ENCODE assay signal across 7 mouse cellular contexts in genomic region chr14:34200738-34201230, GRCm38 (mm10). TPM values are rescaled to one million over a fixed set of nuclear protein-coding genes. Genes with fewer than 3 reads are reported as not detected.
DNase-seq lines count a peak whose midpoint lies in the region; ATAC-seq and TF ChIP-seq lines count a peak whose summit lies in the region.

No protein-coding gene starts in this region.

- H3K4me3 ChIP-seq in spleen, adult 2 months (ENCODE audit: extremely low read depth, insufficient read depth, insufficient read length) = peak overlapping the region; percentile 37; the same call in 1 of the 2 replicates
- H3K4me3 ChIP-seq in heart, embryonic 16.5 days (ENCODE audit: low read length) = peak overlapping the region; percentile 67
- peak overlapping the region; percentile 80 for H3K4me3 ChIP-seq in limb, embryonic 10.5 days
- H3K4me3 ChIP-seq in midbrain, embryonic 13.5 days (replicated peaks) = peak overlapping the region; percentile 81

- peak; percentile 63 for ATAC-seq in heart, embryonic 16.5 days (replicated peaks; ENCODE audit: extremely low read depth, insufficient read depth, low FRiP score)
- peak; percentile 86 for ATAC-seq in midbrain, embryonic 13.5 days

- WGBS in spleen, adult 2 months = 18% methylated on average over 19 of the region's 19 CpGs
- WGBS in heart, embryonic 16.5 days = 10% methylated on average over 19 of the region's 19 CpGs
- WGBS in limb, embryonic 10.5 days = 3% methylated on average over 19 of the region's 19 CpGs
- under 1% methylated on average over 19 of the region's 19 CpGs for WGBS in midbrain, embryonic 13.5 days

- H3K27me3 ChIP-seq in spleen, adult 2 months (ENCODE audit: control insufficient read depth, insufficient read depth, low read length) = 0 out of 2 replicates have a peak, but pooled peaks cover 5% of the 10 kb centered on the region
- H3K27me3 ChIP-seq in heart, embryonic 16.5 days (ENCODE audit: control insufficient read depth, insufficient read depth, low read length) = peaks cover 8% of the 10 kb centered on the region
- H3K27me3 ChIP-seq in limb, embryonic 10.5 days (ENCODE audit: low read depth, poor library complexity, severe bottlenecking) = peaks cover 51% of the 10 kb centered on the region
- H3K27me3 ChIP-seq in midbrain, embryonic 13.5 days = peaks cover 3% of the 10 kb centered on the region; the same call in 1 of the 2 replicates

- no peak for DNase-seq in spleen, adult 2 months (ENCODE audit: low read depth in 1 of 2, low spot score in 2 of 2)
- DNase-seq in spleen, postnatal 14 days (ENCODE audit: low spot score in 2 of 2) = no peak
- DNase-seq in cerebellum, postnatal 25 days = peak; percentile 52 to 66
- peak; percentile 57 for DNase-seq in limb, embryonic 10.5 days (ENCODE audit: low spot score)
- DNase-seq in c-Kit-positive CD71-positive TER-119-positive erythroid progenitor cells, embryonic 14.5 days (ENCODE audit: low spot score) = no peak

- no peak overlapping the region for H3K27ac ChIP-seq in spleen, adult 2 months (ENCODE audit: insufficient read depth, low read length)
- H3K27ac ChIP-seq in heart, embryonic 16.5 days (ENCODE audit: low read length) = no peak overlapping the region
- peak overlapping the region; percentile 65 for H3K27ac ChIP-seq in limb, embryonic 10.5 days
- peak overlapping the region; percentile 79 for H3K27ac ChIP-seq in midbrain, embryonic 13.5 days

- H3K4me2 ChIP-seq in heart, embryonic 16.5 days (ENCODE audit: low read depth, low read length) = peak overlapping the region; percentile 90
- peak overlapping the region; percentile 86 for H3K4me2 ChIP-seq in midbrain, embryonic 13.5 days (replicated peaks)

- H3K9ac ChIP-seq in heart, embryonic 16.5 days (ENCODE audit: low read length) = peak overlapping the region; percentile 73
- peak overlapping the region; percentile 84 for H3K9ac ChIP-seq in midbrain, embryonic 13.5 days (replicated peaks)

- TF ChIP-seq POLR2A in spleen, adult 2 months (IDR thresholded peaks at IDR 0.05; ENCODE audit: low read depth, low read length) = no peak

- H3K36me3 ChIP-seq in spleen, adult 2 months (ENCODE audit: control insufficient read depth, insufficient read depth, low read length) = no peaks in the 10 kb centered on the region
- H3K36me3 ChIP-seq in heart, embryonic 16.5 days (ENCODE audit: control insufficient read depth, insufficient read depth) = no peaks in the 10 kb centered on the region
- H3K36me3 ChIP-seq in limb, embryonic 10.5 days = no peaks in the 10 kb centered on the region
- H3K36me3 ChIP-seq in midbrain, embryonic 13.5 days = no peaks in the 10 kb centered on the region; the same call in 1 of the 2 replicates

- peaks cover 4% of the 10 kb centered on the region; the same call in 1 of the 2 replicates for H3K4me1 ChIP-seq in spleen, adult 2 months (ENCODE audit: control insufficient read depth, insufficient read depth, insufficient read length)
- no peaks in the 10 kb centered on the region for H3K4me1 ChIP-seq in heart, embryonic 16.5 days (ENCODE audit: control insufficient read depth, insufficient read depth, low read length)
- peaks cover 26% of the 10 kb centered on the region for H3K4me1 ChIP-seq in limb, embryonic 10.5 days
- peaks cover 14% of the 10 kb centered on the region for H3K4me1 ChIP-seq in midbrain, embryonic 13.5 days (replicated peaks)

- no peaks in the 10 kb centered on the region for H3K9me3 ChIP-seq in heart, embryonic 16.5 days (replicated peaks; ENCODE audit: control insufficient read depth, low read length)
- no peaks in the 10 kb centered on the region for H3K9me3 ChIP-seq in limb, embryonic 10.5 days (replicated peaks)
- H3K9me3 ChIP-seq in midbrain, embryonic 13.5 days = no peaks in the 10 kb centered on the region

- no peak for TF ChIP-seq CTCF in spleen, adult 2 months (IDR thresholded peaks at IDR 0.05; ENCODE audit: extremely low read depth, insufficient read depth, insufficient read length, insufficient replicate concordance)

RNA-seq across cellular contexts. Expression of gene Gprin2, which starts 0.7 kb away (rescaled TPM):
- polyA plus RNA-seq in spleen, adult 2 months (2012; rRNA removed) = 0.04 and 0.09 TPM in 2 replicates
- 0.11 and 0.14 TPM in 2 replicates for polyA plus RNA-seq in heart, embryonic 16.5 days (2015; fragmentation: Nextera tagmentation; extraction: Ambion mirVana)
- 0.43 TPM in 2 replicates for polyA plus RNA-seq in limb, embryonic 10.5 days (2016; fragmentation: Nextera tagmentation; extraction: Ambion mirVana)
- polyA plus RNA-seq in midbrain, embryonic 13.5 days (2015; fragmentation: Nextera tagmentation; extraction: Ambion mirVana) = 5.3 and 5.4 TPM in 2 replicates

RNA-seq across cellular contexts. Expression of gene Syt15, which starts 18.6 kb away (rescaled TPM):
- 3.9 and 4.3 TPM in 2 replicates for polyA plus RNA-seq in spleen, adult 2 months (2012; rRNA removed)
- 0.42 and 0.57 TPM in 2 replicates for polyA plus RNA-seq in heart, embryonic 16.5 days (2015; fragmentation: Nextera tagmentation; extraction: Ambion mirVana)
- 0.05 TPM in 1 of 2 replicates, not detected in the other for polyA plus RNA-seq in limb, embryonic 10.5 days (2016; fragmentation: Nextera tagmentation; extraction: Ambion mirVana)
- 0.49 and 0.63 TPM in 2 replicates for polyA plus RNA-seq in midbrain, embryonic 13.5 days (2015; fragmentation: Nextera tagmentation; extraction: Ambion mirVana)

RNA-seq across cellular contexts. Expression of gene Npy4r, which starts 48.5 kb away (rescaled TPM):
- polyA plus RNA-seq in spleen, adult 2 months (2012; rRNA removed) = 0.07 and 0.08 TPM in 2 replicates
- 0.07 TPM in 1 of 2 replicates, not detected in the other for polyA plus RNA-seq in heart, embryonic 16.5 days (2015; fragmentation: Nextera tagmentation; extraction: Ambion mirVana)
- not detected in 2 replicates for polyA plus RNA-seq in limb, embryonic 10.5 days (2016; fragmentation: Nextera tagmentation; extraction: Ambion mirVana)
- 0.11 and 0.14 TPM in 2 replicates for polyA plus RNA-seq in midbrain, embryonic 13.5 days (2015; fragmentation: Nextera tagmentation; extraction: Ambion mirVana)

Comparison
In these comparisons a context has a peak if more than half of its experiments do, and no peak if none do; other contexts are left out.
1. DNase-seq: peak in cerebellum, postnatal 25 days (2 of 2) and limb, embryonic 10.5 days (single experiment); none in spleen, adult 2 months (0 of 2), spleen, postnatal 14 days (0 of 2) and c-Kit-positive CD71-positive TER-119-positive erythroid progenitor cells, embryonic 14.5 days (single experiment).
2. H3K27ac ChIP-seq: peak in limb, embryonic 10.5 days (single experiment) and midbrain, embryonic 13.5 days (single experiment); none in spleen, adult 2 months (single experiment) and heart, embryonic 16.5 days (single experiment).
3. Peak in every context shown above with its lines, with median percentiles within 50 percentile points of each other: H3K4me3 ChIP-seq.